Mouse (Mus musculus): ENCODE data around the gene Sp4. TPM values are rescaled to one million over a fixed set of nuclear protein-coding genes. Genes with fewer than 3 reads are reported as not detected.

The Sp4 gene
- total and polyA plus RNA-seq, 3 experiments = 21.4 to 35.4 (median 33.9) TPM

GRCm38 (mm10) chr12:118264905-118265304, 36.3 kb downstream of the Sp4 start:
- H3K9me3 ChIP-seq (replicated peaks; ENCODE audit: insufficient read depth, low read length) = no peaks in the 10 kb centered on the region
- H3K27me3 ChIP-seq (ENCODE audit: control insufficient read depth in 1 of 2, insufficient read depth in 2 of 2, low read length in 2 of 2) = no peaks in the 10 kb centered on the region
- H3K9ac ChIP-seq (ENCODE audit: control insufficient read depth, low read depth, low read length, poor library complexity, severe bottlenecking) = no peak overlapping the region
- H3K27ac ChIP-seq (ENCODE audit: control insufficient read depth, low read depth, low read length) = no peak overlapping the region
- H3K4me3 ChIP-seq (ENCODE audit: control insufficient read depth in 1 of 2, insufficient read depth in 1 of 2, low read depth in 2 of 2, low read length in 2 of 2) = no peak overlapping the region
- peaks cover 2 to 4% of the 10 kb centered on the region in 2 experiments; a peak in 1 of 4 replicates for H3K4me1 ChIP-seq (ENCODE audit: control insufficient read depth in 1 of 2, insufficient read depth in 2 of 2, low read length in 2 of 2)
- peaks cover 6 to 8% of the 10 kb centered on the region in 2 experiments; a peak in 2 of 4 replicates for H3K36me3 ChIP-seq (ENCODE audit: control insufficient read depth in 1 of 2, insufficient read depth in 2 of 2, low read length in 2 of 2)
- DNase-seq (ENCODE audit: low read depth, low spot score) = no peak
- no peaks in the 10 kb centered on the region for H3K79me2 ChIP-seq (ENCODE audit: control insufficient read depth, insufficient read depth, low read length, poor library complexity)
- no peak for TF ChIP-seq MAZ (IDR thresholded peaks at IDR 0.05; ENCODE audit: low read depth, low read length)

- DNase-seq (ENCODE audit: low read depth, low spot score) = no peak
These were observed 37.4 kb downstream of the Sp4 start for GRCm38 (mm10) chr12:118263878-118264277.

GRCm38 (mm10) chr12:118255292-118255782, 45.9 kb downstream of the Sp4 start:
- Histone ChIP-seq H3K79me2 (ENCODE audit: control insufficient read depth, insufficient read depth, low read length, poor library complexity) (no peaks in the 10 kb centered on the region; the same call in 1 of the 2 replicates), H3K4me3 (ENCODE audit: control insufficient read depth in 1 of 2, insufficient read depth in 1 of 2, low read depth in 2 of 2, low read length in 2 of 2) (no peak overlapping the region), H3K27me3 (ENCODE audit: control insufficient read depth in 1 of 2, insufficient read depth in 2 of 2, low read length in 2 of 2) (no peaks in the 10 kb centered on the region), H3K36me3 (ENCODE audit: control insufficient read depth in 1 of 2, insufficient read depth in 2 of 2, low read length in 2 of 2) (peaks cover 2 to 26% of the 10 kb centered on the region in 2 experiments; a peak in 2 of 4 replicates), H3K27ac (ENCODE audit: control insufficient read depth, low read depth, low read length) (no peak overlapping the region), H3K9ac (ENCODE audit: control insufficient read depth, low read depth, low read length, poor library complexity, severe bottlenecking) (no peak overlapping the region), H3K4me1 (ENCODE audit: control insufficient read depth in 1 of 2, insufficient read depth in 2 of 2, low read length in 2 of 2) (no peaks in the 10 kb centered on the region), H3K9me3 (replicated peaks; ENCODE audit: insufficient read depth, low read length) (no peaks in the 10 kb centered on the region)
- no peak for TF ChIP-seq HCFC1 (IDR thresholded peaks at IDR 0.05; ENCODE audit: low read depth, low read length)
- no peak for TF ChIP-seq ZNF384 (IDR thresholded peaks at IDR 0.05; ENCODE audit: low read depth, low read length)
- TF ChIP-seq POLR2AphosphoS5 (IDR thresholded peaks at IDR 0.05; ENCODE audit: borderline replicate concordance, low read depth, low read length) = no peak
- TF ChIP-seq E2F4 (IDR thresholded peaks at IDR 0.05; ENCODE audit: borderline replicate concordance, low read depth, low read length) = no peak
- no peak for TF ChIP-seq KAT2A (conservative IDR thresholded peaks at IDR 0.05; ENCODE audit: low read depth, low read length)
- no peak for TF ChIP-seq CHD1 (IDR thresholded peaks at IDR 0.05; ENCODE audit: low read depth, low read length)
- no peak for TF ChIP-seq TBP (IDR thresholded peaks at IDR 0.05; ENCODE audit: low read depth, low read length)
- no peak for TF ChIP-seq CTCF (IDR thresholded peaks at IDR 0.05 in 2 of 3, conservative IDR thresholded peaks at IDR 0.05 in 1 of 3; ENCODE audit: control insufficient read depth in 1 of 3, insufficient read depth in 1 of 3, low read depth in 2 of 3, low read length in 3 of 3, poor library complexity in 1 of 3, severe bottlenecking in 1 of 3)
- TF ChIP-seq NRF1 (IDR thresholded peaks at IDR 0.05; ENCODE audit: insufficient read depth, low read depth, low read length, poor library complexity, severe bottlenecking) = no peak
- TF ChIP-seq MAZ (IDR thresholded peaks at IDR 0.05; ENCODE audit: low read depth, low read length) = no peak
- TF ChIP-seq MEF2A (IDR thresholded peaks at IDR 0.05; ENCODE audit: extremely low read depth, insufficient replicate concordance, low read depth, low read length, poor library complexity, severe bottlenecking) = no peak
- no peak for TF ChIP-seq BHLHE40 (IDR thresholded peaks at IDR 0.05; ENCODE audit: borderline replicate concordance, low read depth, low read length)
- TF ChIP-seq CHD2 (IDR thresholded peaks at IDR 0.05; ENCODE audit: low read length) = no peak
- no peak for TF ChIP-seq RCOR1 (IDR thresholded peaks at IDR 0.05; ENCODE audit: low read depth, low read length)
- TF ChIP-seq ETS1 (IDR thresholded peaks at IDR 0.05; ENCODE audit: low read depth, low read length) = no peak
- DNase-seq (ENCODE audit: low read depth, low spot score) = no peak

More at GRCm38 (mm10) chr12:118263878-118264277, 37.4 kb downstream of the Sp4 start:
- Histone ChIP-seq H3K4me1 (ENCODE audit: control insufficient read depth in 1 of 2, insufficient read depth in 2 of 2, low read length in 2 of 2) (peaks cover 2 to 4% of the 10 kb centered on the region in 2 experiments; a peak in 1 of 4 replicates), H3K36me3 (ENCODE audit: control insufficient read depth in 1 of 2, insufficient read depth in 2 of 2, low read length in 2 of 2) (peaks cover 4 to 11% of the 10 kb centered on the region in 2 experiments; a peak in 3 of 4 replicates), H3K9ac (ENCODE audit: control insufficient read depth, low read depth, low read length, poor library complexity, severe bottlenecking) (no peak overlapping the region), H3K79me2 (ENCODE audit: control insufficient read depth, insufficient read depth, low read length, poor library complexity) (no peaks in the 10 kb centered on the region; the same call in 1 of the 2 replicates), H3K27ac (ENCODE audit: control insufficient read depth, low read depth, low read length) (no peak overlapping the region), H3K9me3 (replicated peaks; ENCODE audit: insufficient read depth, low read length) (no peaks in the 10 kb centered on the region), H3K27me3 (ENCODE audit: control insufficient read depth in 1 of 2, insufficient read depth in 2 of 2, low read length in 2 of 2) (no peaks in the 10 kb centered on the region), H3K4me3 (ENCODE audit: control insufficient read depth in 1 of 2, insufficient read depth in 1 of 2, low read depth in 2 of 2, low read length in 2 of 2) (no peak overlapping the region)
- TF ChIP-seq NELFE (IDR thresholded peaks at IDR 0.05; ENCODE audit: low read depth, low read length) (no peak), POLR2A (IDR thresholded peaks at IDR 0.05; ENCODE audit: control insufficient read depth in 1 of 2, insufficient read depth in 1 of 2, low read depth in 1 of 2, low read length in 2 of 2, poor library complexity in 1 of 2) (no peak), ZC3H11A (IDR thresholded peaks at IDR 0.05; ENCODE audit: low read depth, low read length) (no peak), TAL1 (IDR thresholded peaks at IDR 0.05; ENCODE audit: low read length) (no peak), UBTF (IDR thresholded peaks at IDR 0.05; ENCODE audit: borderline replicate concordance, insufficient read depth, low read depth, low read length) (no peak), TBP (IDR thresholded peaks at IDR 0.05; ENCODE audit: low read depth, low read length) (no peak), E2F4 (IDR thresholded peaks at IDR 0.05; ENCODE audit: borderline replicate concordance, low read depth, low read length) (no peak), MXI1 (IDR thresholded peaks at IDR 0.05; ENCODE audit: low read depth, low read length) (no peak), MEF2A (IDR thresholded peaks at IDR 0.05; ENCODE audit: extremely low read depth, insufficient replicate concordance, low read depth, low read length, poor library complexity, severe bottlenecking) (no peak), CHD2 (IDR thresholded peaks at IDR 0.05; ENCODE audit: low read length) (no peak), KAT2A (conservative IDR thresholded peaks at IDR 0.05; ENCODE audit: low read depth, low read length) (no peak), BHLHE40 (IDR thresholded peaks at IDR 0.05; ENCODE audit: borderline replicate concordance, low read depth, low read length) (no peak)

Measured in MEL (cell line).